Mouse (Mus musculus) heart, adult 2 months (tissue): Measurements from ENCODE around the gene Ikzf3. TPM values are rescaled to one million over a fixed set of nuclear protein-coding genes. Genes with fewer than 3 reads are reported as not detected.

Experiments
- DNase-seq, 2 experiments: peaks; one replicate each; pipeline ENCODE4 v3.0.0; 2021
- H3K27ac ChIP-seq: fragments of 200-600 bp; 2 replicates; pipeline ENCODE4 v1.8.1; 2022
- H3K27me3 ChIP-seq: fragments of 200-500 bp; 2 replicates; pipeline ENCODE4 v1.6.1; 2012; ENCODE audit warnings: mild to moderate bottlenecking, low read length, inconsistent platforms, mixed read lengths; ENCODE audit not compliant: control insufficient read depth, insufficient read depth
- H3K36me3 ChIP-seq: fragments of 200-500 bp; 2 replicates; pipeline ENCODE4 v1.6.1; 2012; ENCODE audit warnings: low read length, inconsistent platforms; ENCODE audit not compliant: control insufficient read depth, insufficient read depth
- H3K4me1 ChIP-seq: fragments of 200-500 bp; 2 replicates; pipeline ENCODE4 v1.6.1; 2011; ENCODE audit warnings: low read length; ENCODE audit not compliant: control insufficient read depth, insufficient read depth
- H3K4me3 ChIP-seq: fragments of 200-600 bp; 2 replicates; pipeline ENCODE4 v1.8.1; 2022
- H3K79me2 ChIP-seq: fragments of 200-500 bp; replicated peaks from 2 replicates; pipeline ENCODE4 v1.6.1; 2012; ENCODE audit warnings: mild to moderate bottlenecking, inconsistent platforms, low read length, moderate library complexity, mixed read lengths; ENCODE audit not compliant: control insufficient read depth, insufficient read depth
- H3K9ac ChIP-seq: fragments of 200-500 bp; 2 replicates; pipeline ENCODE4 v1.6.1; 2012; ENCODE audit warnings: low read depth, mild to moderate bottlenecking, control low read depth, inconsistent platforms, low read length, mixed read lengths
- CTCF ChIP-seq: fragments of 200-600 bp; IDR thresholded peaks from 2 replicates; pipeline ENCODE4 v1.8.1; 2022; ENCODE audit warnings: antibody characterized with exemption, mild to moderate bottlenecking, moderate library complexity
- EP300 ChIP-seq: fragments of 200-500 bp; IDR thresholded peaks from 2 replicates; pipeline ENCODE4 v1.6.1; 2011; ENCODE audit warnings: low read depth, low read length, control low read depth; ENCODE audit not compliant: insufficient read depth
- POLR2A ChIP-seq: fragments of 200-500 bp; IDR thresholded peaks from 2 replicates; pipeline ENCODE4 v1.6.1; 2011; ENCODE audit warnings: mild to moderate bottlenecking, low read depth, low read length, control low read depth; ENCODE audit not compliant: insufficient read depth
- WGBS: fragments of 180-500 bp; shearing (Covaris S2); methylation state at CpG from one replicate; pipeline ENCODE4 v1.1.7; 2018; 5-methylcytosine and 5-hydroxymethylcytosine counted together
- intact Hi-C: fragments of 180-260 bp; cut with DNase I; formaldehyde crosslinking; loops from one replicate; pipeline ENCODE4 v1.15.1; 2025
- polyA plus RNA-seq: library from polyadenylated mRNA; depleted of rRNA; stranded (reverse); fragments of >200 nt; gene quantifications from 2 replicates; pipeline ENCODE4 v1.2.3, GENCODE M21; 2012
- total RNA-seq, 2 experiments: library from RNA; stranded (reverse); gene quantifications; 2 replicates each; pipeline ENCODE4 v1.2.3; 2021

Gene Ikzf3
- total and polyA plus RNA-seq, 3 experiments, result 0.94 to 1.5 (median 1.5) TPM

GRCm38 (mm10) chr11:98482067-98482466 is 63.8 kb downstream of the Ikzf3 start:
- DNase-seq, result no peak
- H3K4me3 ChIP-seq, result no peak overlapping the region
- intact Hi-C loops, result no loop called here
- H3K4me1 ChIP-seq, result no peaks in the 10 kb centered on the region
- WGBS, result 78% methylated on average over 10 of the region's 10 CpGs
- H3K36me3 ChIP-seq, result no peaks in the 10 kb centered on the region
- H3K27ac ChIP-seq, result no peak overlapping the region
- TF ChIP-seq POLR2A (no peak), EP300 (no peak), CTCF (no peak)
- H3K27me3 ChIP-seq, result no peaks in the 10 kb centered on the region
- H3K9ac ChIP-seq, result no peak overlapping the region
- H3K79me2 ChIP-seq, result no peaks in the 10 kb centered on the region

GRCm38 (mm10) chr11:98481231-98481630 is 64.6 kb downstream of the Ikzf3 start:
- DNase-seq, result no peak
- Histone ChIP-seq H3K27me3 (no peaks in the 10 kb centered on the region), H3K9ac (no peak overlapping the region), H3K27ac (no peak overlapping the region), H3K79me2 (no peaks in the 10 kb centered on the region), H3K36me3 (no peaks in the 10 kb centered on the region), H3K4me1 (no peaks in the 10 kb centered on the region), H3K4me3 (no peak overlapping the region)
- whole genome bisulfite sequencing, result 60% methylated on average over 6 of the region's 6 CpGs
- no peak for TF ChIP-seq POLR2A
- no peak for TF ChIP-seq EP300
- TF ChIP-seq CTCF, result no peak
- intact Hi-C loops, result no loop called here

GRCm38 (mm10) chr11:98479940-98480497 is 65.8 kb downstream of the Ikzf3 start:
- H3K4me1 ChIP-seq, result no peaks in the 10 kb centered on the region
- intact Hi-C loops, result no loop called here
- H3K9ac ChIP-seq, result no peak overlapping the region
- H3K4me3 ChIP-seq, result no peak overlapping the region
- H3K36me3 ChIP-seq, result no peaks in the 10 kb centered on the region
- 79% methylated on average over 12 of the region's 12 CpGs for WGBS
- DNase-seq, result no peak
- no peaks in the 10 kb centered on the region for H3K27me3 ChIP-seq
- no peak overlapping the region for H3K27ac ChIP-seq
- TF ChIP-seq POLR2A (no peak), CTCF (no peak), EP300 (no peak)
- no peaks in the 10 kb centered on the region for H3K79me2 ChIP-seq

- TF ChIP-seq CTCF (no peak), EP300 (no peak), POLR2A (no peak)
- no peak overlapping the region for H3K9ac ChIP-seq
- no peak overlapping the region for H3K4me3 ChIP-seq
- no peaks in the 10 kb centered on the region for H3K36me3 ChIP-seq
- no peaks in the 10 kb centered on the region for H3K4me1 ChIP-seq
- 58% methylated on average over 13 of the region's 13 CpGs for WGBS
- H3K27ac ChIP-seq, result no peak overlapping the region
- H3K79me2 ChIP-seq, result no peaks in the 10 kb centered on the region
- intact Hi-C loops, result no loop called here
- no peak for DNase-seq
- no peaks in the 10 kb centered on the region for H3K27me3 ChIP-seq
These were observed 66.5 kb downstream of the Ikzf3 start for GRCm38 (mm10) chr11:98479026-98479939.

- no peaks in the 10 kb centered on the region for H3K4me1 ChIP-seq
- TF ChIP-seq EP300 (no peak), CTCF (no peak), POLR2A (no peak)
These were observed 68.7 kb downstream of the Ikzf3 start for GRCm38 (mm10) chr11:98477011-98477701.

GRCm38 (mm10) chr11:98476434-98476807 is 69.4 kb downstream of the Ikzf3 start:
- Histone ChIP-seq H3K9ac (no peak overlapping the region), H3K36me3 (no peaks in the 10 kb centered on the region), H3K27me3 (no peaks in the 10 kb centered on the region), H3K4me3 (no peak overlapping the region), H3K79me2 (no peaks in the 10 kb centered on the region), H3K4me1 (no peaks in the 10 kb centered on the region), H3K27ac (no peak overlapping the region)
- DNase-seq, result no peak
- TF ChIP-seq CTCF (no peak), POLR2A (no peak), EP300 (no peak)
- 62% methylated on average over 4 of the region's 4 CpGs for WGBS
- intact Hi-C loops, result no loop called here

More at GRCm38 (mm10) chr11:98477011-98477701, 68.7 kb downstream of the Ikzf3 start:
- DNase-seq, result no peak
- H3K4me3 ChIP-seq, result no peak overlapping the region
- H3K79me2 ChIP-seq, result no peaks in the 10 kb centered on the region
- no peaks in the 10 kb centered on the region for H3K27me3 ChIP-seq
- WGBS, result 60% methylated on average over 14 of the region's 14 CpGs
- no peak overlapping the region for H3K27ac ChIP-seq
- intact Hi-C loops, result no loop called here
- H3K9ac ChIP-seq, result no peak overlapping the region
- H3K36me3 ChIP-seq, result no peaks in the 10 kb centered on the region
